Mouse (Mus musculus) thymus, adult 2 months (tissue): ENCODE results near the gene Sox6.

Experiments
- CTCF ChIP-seq: fragments of 200-500 bp; IDR thresholded peaks from 2 replicates; pipeline ENCODE4 v1.5.1; 2012; ENCODE audit warnings: mild to moderate bottlenecking, control low read depth, low read length, moderate library complexity, borderline replicate concordance; ENCODE audit not compliant: control insufficient read depth, poor library complexity, insufficient read depth; ENCODE audit errors: extremely low read depth
- POLR2A ChIP-seq: fragments of 200-500 bp; IDR thresholded peaks from 2 replicates; pipeline ENCODE4 v1.6.1; 2012; ENCODE audit warnings: mild to moderate bottlenecking, low read length, control low read depth, moderate library complexity; ENCODE audit not compliant: control insufficient read depth, poor library complexity, insufficient read depth; ENCODE audit errors: extremely low read depth

GRCm38 (mm10) chr7:115763851-115764250 lies 274.7 kb downstream of the Sox6 start:
- no peak for TF ChIP-seq CTCF
- TF ChIP-seq POLR2A: no peak
